Mouse (Mus musculus): ENCODE measurements at regions not wholly inside any gene's neighbourhood (a gene's known extent, or its start where the extent isn't known, plus 50 kb on each side); places are given as distances from the start of the nearest gene placed in this dataset.

GRCm38 (mm10) chr12:64829662-64830249, 88.0 kb upstream of the Gm527 start:
- TF ChIP-seq CTCF (IDR thresholded peaks at IDR 0.05; ENCODE audit: low read depth) (peak; percentile 86), EP300 (optimal IDR thresholded peaks at IDR 0.05) (no peak)
